Mouse (Mus musculus): ENCODE data around the gene Klhl26.

- TF ChIP-seq POLR2A (IDR thresholded peaks at IDR 0.05; ENCODE audit: low read depth, low read length) (no peak), CTCF (conservative IDR thresholded peaks at IDR 0.05; ENCODE audit: insufficient read depth, insufficient read length, low read depth, low read length) (no peak)
Measured at GRCm38 (mm10) chr8:70495771-70496062, 18.9 kb upstream of the Klhl26 start.
